Mouse (Mus musculus) T-helper 1 cell (primary cell): ENCODE measurements around the gene Pqlc2.

Source experiments
- in situ Hi-C: fragments of 300-600 bp; cut with MboI, MseI; formaldehyde crosslinking; loops from one replicate; pipeline ENCODE4 v1.15.1; 2025; ENCODE audit warnings: high pct_unique_total_duplicates

Gene Pqlc2

GRCm38 (mm10) chr4:139310171-139310898 lies at the start of gene Pqlc2, which contains the start of gene Akr7a5:
TSS of gene Pqlc2 (minus strand) at chr4:139310708.
TSS of gene Akr7a5 (plus strand) at chr4:139310744.
- in situ Hi-C loops = loop anchor here (10.0 kb wide), 1 partner anchor 226 kb away; no protein-coding TSS in a partner anchor

DNA sequence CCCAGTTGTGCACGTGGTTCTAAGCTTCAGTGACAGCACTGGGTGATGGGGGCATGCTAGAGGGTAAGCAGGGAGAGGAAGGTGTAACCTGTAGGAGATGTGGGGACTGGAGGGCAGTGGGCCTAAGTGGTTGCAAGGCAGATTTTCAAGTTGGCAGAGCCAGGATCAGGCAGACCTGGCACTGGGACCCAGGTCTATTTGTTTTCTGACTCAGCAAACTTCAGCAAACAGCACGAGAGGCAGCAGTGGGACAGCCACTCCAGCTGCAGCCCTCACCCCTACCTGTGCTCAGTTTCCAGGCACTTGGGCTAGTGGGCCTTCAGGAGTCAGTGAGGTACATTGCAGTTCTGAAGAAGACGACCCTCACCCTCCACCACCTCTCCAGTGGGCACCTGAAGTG lies 46.7 kb upstream of the Pqlc2 start:
- in situ Hi-C loops = no loop called here

DNA sequence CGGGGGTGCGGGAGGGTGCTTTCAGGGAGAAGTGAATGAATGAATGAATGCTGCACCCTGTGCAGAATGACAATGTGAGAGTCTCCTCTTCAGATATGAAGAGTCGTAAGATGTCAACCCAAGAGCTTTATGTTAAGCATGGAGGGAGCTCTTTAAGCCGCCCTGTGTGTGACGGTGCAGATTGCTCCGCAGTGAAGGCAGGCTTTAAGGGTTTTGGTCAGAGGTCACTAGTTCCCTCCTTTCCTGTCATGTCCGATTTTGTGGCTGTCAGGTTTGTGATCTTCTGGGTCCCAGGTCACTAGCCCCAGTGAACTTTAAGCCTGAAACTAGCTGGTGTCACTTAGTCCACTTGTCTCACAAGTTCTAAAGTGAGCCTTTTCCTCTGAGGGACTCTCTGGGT lies 42.3 kb upstream of the Pqlc2 start:
- in situ Hi-C loops = no loop called here

- in situ Hi-C loops = no loop called here
Observed at GRCm38 (mm10) chr4:139351931-139352711, 41.6 kb upstream of the Pqlc2 start, which contains the start of the genes Mrto4, Emc1 and Ubr4. TSS of gene Mrto4 (minus strand) at chr4:139352576. TSS of gene Emc1 (plus strand) at chr4:139352587. TSS of gene Ubr4 (plus strand) at chr4:139352609.

GRCm38 (mm10) chr4:139345416-139346019 lies 35.0 kb upstream of the Pqlc2 start:
- in situ Hi-C loops = no loop called here

GRCm38 (mm10) chr4:139343718-139344117 lies 33.2 kb upstream of the Pqlc2 start:
- in situ Hi-C loops = no loop called here

- in situ Hi-C loops = no loop called here
Observed at GRCm38 (mm10) chr4:139341556-139342233, 31.2 kb upstream of the Pqlc2 start.

DNA sequence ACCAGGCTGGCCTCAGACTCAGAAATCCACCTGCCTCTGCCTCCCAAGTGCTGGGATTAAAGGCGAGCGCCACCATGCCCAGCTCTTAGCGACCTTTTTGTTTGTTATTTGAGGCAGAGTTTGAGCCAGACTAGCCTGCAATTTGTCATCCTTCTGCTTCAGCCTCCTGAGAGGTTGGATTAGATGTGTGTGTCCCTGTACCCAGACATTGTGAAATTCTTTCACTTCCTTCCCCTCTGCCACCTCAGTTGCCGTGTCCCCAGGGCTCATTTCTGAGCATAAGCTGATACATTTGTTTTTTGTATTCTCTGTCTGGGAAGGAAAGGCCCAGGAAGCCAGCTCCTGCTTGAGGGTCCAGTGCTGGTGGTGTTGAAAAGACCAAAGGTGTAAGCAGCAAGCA lies 30.3 kb upstream of the Pqlc2 start:
- in situ Hi-C loops = no loop called here

GRCm38 (mm10) chr4:139338145-139338544 lies 27.6 kb upstream of the Pqlc2 start:
- in situ Hi-C loops = no loop called here

DNA sequence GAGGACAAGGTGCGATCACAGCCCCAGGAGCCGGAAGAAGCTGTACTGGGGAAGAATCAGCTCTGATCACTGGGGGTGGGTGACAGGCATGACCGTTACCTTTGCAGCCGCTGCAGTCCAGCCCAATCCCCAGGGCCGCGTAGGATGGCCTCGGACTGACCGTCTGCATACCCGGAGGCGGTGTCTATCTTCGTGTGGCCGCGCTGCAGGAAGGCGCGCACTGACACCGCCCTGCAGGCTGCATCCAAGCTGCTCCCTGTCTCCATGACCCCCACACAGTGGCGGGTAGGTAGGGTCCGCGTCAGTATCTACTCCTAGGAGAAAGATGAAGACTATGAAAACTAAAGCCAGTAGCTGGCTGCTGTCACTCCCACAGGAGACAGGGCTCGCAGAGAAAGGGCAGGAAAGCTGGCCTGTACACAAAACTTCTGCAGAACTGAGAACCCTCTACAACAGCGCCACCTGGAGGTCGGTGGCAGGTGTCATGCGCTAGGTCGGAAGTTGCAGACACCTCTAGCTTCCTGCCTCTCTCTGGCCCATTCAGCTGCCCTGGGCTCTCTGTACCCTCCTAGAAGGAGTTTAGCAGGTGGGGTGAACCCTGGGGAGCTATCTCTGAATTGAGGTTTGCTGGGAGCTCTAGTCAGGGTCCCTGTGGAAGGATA lies 26.4 kb upstream of the Pqlc2 start:
- in situ Hi-C loops = no loop called here

DNA sequence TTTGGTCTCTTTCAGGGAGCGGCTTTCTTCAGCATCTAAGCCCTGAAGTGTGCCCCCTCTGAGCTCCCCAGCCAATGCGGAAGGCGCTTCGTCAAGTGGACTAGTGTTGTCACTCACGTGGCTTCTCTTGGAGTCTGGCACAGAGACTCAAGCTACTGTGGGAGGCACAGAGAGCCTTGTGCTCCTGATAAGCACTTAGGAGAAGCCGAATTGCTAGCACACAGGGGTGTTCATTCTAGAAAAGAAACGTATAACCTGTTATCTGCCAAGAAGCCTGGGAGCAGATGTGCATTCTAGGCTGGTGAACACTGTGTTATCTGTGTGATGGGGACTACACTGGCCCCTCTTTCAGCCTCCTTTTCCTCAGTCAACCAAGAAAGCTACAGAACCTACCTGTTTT lies 25.0 kb upstream of the Pqlc2 start:
- in situ Hi-C loops = no loop called here

- in situ Hi-C loops = no loop called here
Observed at GRCm38 (mm10) chr4:139334631-139335295, 24.3 kb upstream of the Pqlc2 start.

DNA sequence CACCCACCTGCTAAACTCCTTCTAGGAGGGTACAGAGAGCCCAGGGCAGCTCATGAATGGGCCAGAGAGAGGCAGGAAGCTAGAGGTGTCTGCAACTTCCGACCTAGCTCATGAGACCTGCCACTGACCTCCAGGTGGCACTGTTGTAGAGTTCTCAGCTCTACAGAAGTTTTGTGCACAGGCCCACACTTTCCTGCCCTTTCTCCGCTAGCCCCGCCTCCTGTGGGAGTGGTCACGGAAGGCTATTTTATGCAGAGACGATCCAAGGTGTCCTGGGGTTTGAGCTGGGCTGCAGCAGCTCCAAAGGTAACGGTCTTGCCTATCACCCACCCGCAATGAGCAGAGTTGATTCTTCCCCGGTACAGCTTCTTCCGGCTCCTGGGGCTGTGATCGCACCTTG lies 20.1 kb upstream of the Pqlc2 start:
- in situ Hi-C loops = no loop called here

DNA sequence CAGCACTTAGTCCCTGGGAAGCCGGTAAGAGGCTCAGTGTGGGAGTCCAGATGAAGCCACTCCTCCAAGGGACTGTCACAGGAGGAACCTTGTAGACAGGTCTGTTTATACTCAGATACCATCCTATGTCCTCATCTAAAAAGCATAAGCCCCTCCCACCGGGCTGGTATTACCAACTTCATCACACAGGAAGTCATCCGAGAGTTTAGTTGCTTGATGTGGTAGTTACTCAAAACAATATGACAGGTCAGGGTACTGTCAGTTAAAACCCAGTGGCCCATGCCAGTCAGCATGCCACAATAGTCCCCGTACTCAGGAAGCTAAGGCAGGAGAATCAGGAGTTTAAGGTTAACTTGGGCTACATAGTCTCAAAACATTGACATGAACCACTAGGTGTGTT lies 9.2 kb upstream of the Pqlc2 start:
- in situ Hi-C loops = loop anchor here (10.0 kb wide), 1 partner anchor 235 kb away; no protein-coding TSS in a partner anchor

GRCm38 (mm10) chr4:139318449-139318848 lies 7.9 kb upstream of the Pqlc2 start:
- in situ Hi-C loops = loop anchor here (10.0 kb wide), 1 partner anchor 234 kb away; no protein-coding TSS in a partner anchor

GRCm38 (mm10) chr4:139312632-139313031 lies 2.1 kb upstream of the Pqlc2 start:
- in situ Hi-C loops = loop anchor here (10.0 kb wide), 1 partner anchor 228 kb away; no protein-coding TSS in a partner anchor

DNA sequence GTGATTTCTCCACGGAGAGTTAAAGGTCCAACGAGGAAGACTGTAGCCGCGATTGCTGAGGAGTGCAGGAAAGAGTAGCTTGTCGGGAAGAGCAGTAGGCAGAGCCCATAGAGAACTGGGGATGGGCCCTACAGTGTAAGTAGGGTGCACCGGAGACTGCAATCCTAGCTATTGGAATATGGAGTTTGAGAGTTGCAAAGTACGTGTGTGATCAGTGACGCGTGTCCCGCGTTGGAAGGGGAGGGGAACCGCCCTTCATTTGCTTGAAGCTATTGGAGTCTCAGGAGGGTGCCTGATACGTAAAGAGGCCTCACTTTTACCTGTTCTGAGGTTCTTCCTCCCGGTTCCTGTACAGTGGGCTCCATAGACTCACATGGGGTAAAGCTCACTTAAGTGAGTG lies 1.2 kb upstream of the Pqlc2 start:
- in situ Hi-C loops = loop anchor here (10.0 kb wide), 1 partner anchor 227 kb away; no protein-coding TSS in a partner anchor

DNA sequence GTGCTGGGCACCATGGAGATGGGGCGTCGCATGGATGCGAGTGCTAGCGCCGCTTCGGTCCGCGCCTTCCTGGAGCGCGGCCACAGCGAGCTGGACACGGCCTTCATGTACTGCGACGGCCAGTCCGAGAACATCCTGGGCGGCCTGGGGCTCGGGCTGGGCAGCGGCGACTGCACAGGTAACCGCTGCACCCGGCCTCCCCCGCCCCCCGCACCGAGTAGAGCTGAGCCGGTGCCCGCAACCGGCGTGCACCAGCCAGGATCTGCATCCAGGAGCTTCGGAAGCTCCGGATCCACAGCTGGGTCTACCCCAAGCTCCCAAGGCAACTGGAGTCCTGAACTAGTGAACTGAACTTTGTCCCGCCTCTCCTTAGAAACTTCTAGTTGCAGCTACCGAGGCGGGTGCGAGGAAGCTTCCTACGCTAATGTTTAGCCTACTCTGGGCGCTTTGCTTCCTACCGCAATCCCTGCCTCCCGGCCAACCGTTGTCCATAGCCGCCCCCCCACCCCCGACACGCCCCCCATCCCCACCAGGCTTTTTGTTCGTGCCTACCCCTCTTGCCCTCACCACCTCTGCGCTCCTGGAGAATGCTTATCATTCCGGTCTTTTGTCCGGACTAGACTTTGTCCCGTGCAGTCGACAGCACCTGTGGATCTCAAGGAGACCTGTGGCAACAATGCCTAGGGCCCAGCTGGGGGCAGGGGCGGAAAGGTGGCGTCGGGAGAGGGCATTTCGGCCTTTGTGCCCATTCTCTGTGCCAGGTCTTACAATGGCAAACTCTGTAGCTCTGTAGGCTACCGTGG lies 592 bp upstream of the Pqlc2 start:
- in situ Hi-C loops = loop anchor here (10.0 kb wide), 1 partner anchor 226 kb away; no protein-coding TSS in a partner anchor

GRCm38 (mm10) chr4:139309651-139310050 lies 857 bp downstream of the Pqlc2 start:
- in situ Hi-C loops = loop anchor here (10.0 kb wide), 1 partner anchor 225 kb away; no protein-coding TSS in a partner anchor
